Mouse (Mus musculus) bone marrow, adult 2 months (tissue): ENCODE data around the gene Map4k5. TPM values are rescaled to one million over a fixed set of nuclear protein-coding genes. Genes with fewer than 3 reads are reported as not detected.
A peak's percentile ranks its signal among the peaks of the same experiment; 100 is the strongest.

Experiments used
- H3K27ac ChIP-seq: fragments of 200-500 bp; 2 replicates; pipeline ENCODE4 v1.5.1; 2012; ENCODE audit warnings: low read depth, mild to moderate bottlenecking, control low read depth, inconsistent platforms, low read length; ENCODE audit not compliant: control insufficient read depth, poor library complexity, insufficient read depth
- H3K4me1 ChIP-seq: fragments of 200-500 bp; 2 replicates; pipeline ENCODE4 v1.6.1; 2011; ENCODE audit warnings: low read length; ENCODE audit not compliant: control insufficient read depth, insufficient read depth
- H3K4me3 ChIP-seq: fragments of 200-500 bp; replicated peaks from 2 replicates; pipeline ENCODE3; 2011; ENCODE audit warnings: mild to moderate bottlenecking, low read depth, low read length, control low read depth; ENCODE audit not compliant: control insufficient read depth
- CTCF ChIP-seq: fragments of 200-500 bp; IDR thresholded peaks from 2 replicates; pipeline ENCODE4 v1.5.1; 2011; ENCODE audit warnings: low read length, control low read depth; ENCODE audit not compliant: control insufficient read depth, insufficient read depth
- POLR2A ChIP-seq: fragments of 200-500 bp; IDR thresholded peaks from 2 replicates; pipeline ENCODE4 v1.6.1; 2011; ENCODE audit warnings: low read depth, mild to moderate bottlenecking, control low read depth, low read length, borderline replicate concordance; ENCODE audit not compliant: control insufficient read depth
- WGBS: fragments of 180-500 bp; shearing (Covaris S2); methylation state at CpG from one replicate; pipeline ENCODE4 v1.1.7; 2018; 5-methylcytosine and 5-hydroxymethylcytosine counted together
- polyA plus RNA-seq: library from polyadenylated mRNA; stranded (reverse); fragments of >200 nt; gene quantifications from 2 replicates; pipeline ENCODE4 v1.2.4, GENCODE M21; 2011; ENCODE audit warnings: low replicate concordance; ENCODE audit not compliant: missing spikeins, insufficient read depth, insufficient read length

Gene Map4k5
- 21.5 and 25.7 TPM in 2 replicates for polyA plus RNA-seq

- H3K4me1 ChIP-seq: peaks cover 2% of the 10 kb centered on the region; the same call in 1 of the 2 replicates
- H3K4me3 ChIP-seq: peak within 1 kb of the TSS; percentile 88
- WGBS: under 1% methylated on average over 114 of the region's 118 CpGs
- peak; percentile 71; the same call in 1 of the 2 replicates for TF ChIP-seq POLR2A
- peak; percentile 69; the same call in 1 of the 2 replicates for TF ChIP-seq CTCF
- H3K27ac ChIP-seq: peak within 1 kb of the TSS; percentile 90
Observed at GRCm38 (mm10) chr12:69892371-69893251, at the start of gene Map4k5, which contains the start of gene Atl1. Gene Map4k5, minus strand, starts transcription at chr12:69893200. Gene Atl1, plus strand, starts transcription at chr12:69892614.

- WGBS: 73% methylated on average over 1 of the region's 1 CpGs
- Histone ChIP-seq H3K27ac (no peak overlapping the region), H3K4me3 (no peak overlapping the region), H3K4me1 (no peaks in the 10 kb centered on the region)
- no peak for TF ChIP-seq CTCF
- TF ChIP-seq POLR2A: no peak
Observed at GRCm38 (mm10) chr12:69941655-69942329, 48.8 kb upstream of the Map4k5 start.

- no peak overlapping the region for H3K4me3 ChIP-seq
- 77% methylated on average over 2 of the region's 2 CpGs for WGBS
- H3K27ac ChIP-seq: no peak overlapping the region
- no peaks in the 10 kb centered on the region for H3K4me1 ChIP-seq
- TF ChIP-seq POLR2A (no peak), CTCF (no peak)
Observed at GRCm38 (mm10) chr12:69939291-69939690, 46.3 kb upstream of the Map4k5 start.

DNA sequence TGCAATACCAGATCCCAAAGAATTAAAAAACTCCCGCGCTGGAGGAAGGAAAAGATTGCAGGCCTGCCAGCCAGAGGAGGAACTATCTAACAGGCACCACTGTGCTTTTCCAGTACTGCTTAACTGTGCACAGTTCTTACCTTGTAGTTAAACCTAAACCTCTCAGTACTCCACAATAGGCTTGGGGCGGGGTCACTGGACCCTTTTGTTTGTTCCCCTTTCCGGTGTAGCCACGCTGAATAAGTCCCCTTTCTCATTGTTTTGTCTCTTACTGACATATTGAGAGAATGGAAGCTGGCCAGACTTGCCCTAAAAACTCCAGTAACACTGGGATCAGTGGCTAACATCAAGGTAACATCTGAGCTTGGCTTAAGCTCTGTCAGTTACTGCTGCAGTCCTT, 44.7 kb upstream of the Map4k5 start:
- no peak overlapping the region for H3K27ac ChIP-seq
- TF ChIP-seq CTCF: no peak
- TF ChIP-seq POLR2A: no peak
- H3K4me3 ChIP-seq: no peak overlapping the region
- 60% methylated on average over 5 of the region's 5 CpGs for WGBS
- H3K4me1 ChIP-seq: no peaks in the 10 kb centered on the region

DNA sequence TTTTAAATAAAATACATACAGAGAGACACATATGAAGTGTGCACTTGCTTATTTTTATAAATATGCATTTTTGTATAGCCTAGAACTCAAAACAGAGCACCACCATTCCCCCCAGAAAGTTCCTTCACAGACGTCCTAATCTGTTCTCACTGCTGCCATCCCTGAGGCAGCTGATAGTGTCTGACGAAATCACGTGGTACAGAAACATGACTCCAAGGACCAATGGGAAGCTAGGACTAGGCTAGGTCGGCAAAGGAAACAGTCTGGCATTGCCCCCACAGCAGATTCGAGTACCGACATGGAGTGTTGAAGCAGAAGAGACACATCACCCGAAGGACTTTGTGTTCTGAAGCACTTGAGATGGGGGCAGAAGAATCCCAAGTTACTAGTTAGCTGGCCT, 33.7 kb upstream of the Map4k5 start:
- Histone ChIP-seq H3K4me1 (no peaks in the 10 kb centered on the region), H3K27ac (no peak overlapping the region), H3K4me3 (no peak overlapping the region)
- WGBS: 49% methylated on average over 7 of the region's 7 CpGs
- TF ChIP-seq CTCF (no peak), POLR2A (no peak)

- WGBS: 9% methylated on average over 5 of the region's 5 CpGs
- Histone ChIP-seq H3K4me3 (no peak overlapping the region), H3K4me1 (no peaks in the 10 kb centered on the region), H3K27ac (no peak overlapping the region)
- no peak for TF ChIP-seq CTCF
- no peak for TF ChIP-seq POLR2A
Observed at GRCm38 (mm10) chr12:69924012-69924411, 31.0 kb upstream of the Map4k5 start.

DNA sequence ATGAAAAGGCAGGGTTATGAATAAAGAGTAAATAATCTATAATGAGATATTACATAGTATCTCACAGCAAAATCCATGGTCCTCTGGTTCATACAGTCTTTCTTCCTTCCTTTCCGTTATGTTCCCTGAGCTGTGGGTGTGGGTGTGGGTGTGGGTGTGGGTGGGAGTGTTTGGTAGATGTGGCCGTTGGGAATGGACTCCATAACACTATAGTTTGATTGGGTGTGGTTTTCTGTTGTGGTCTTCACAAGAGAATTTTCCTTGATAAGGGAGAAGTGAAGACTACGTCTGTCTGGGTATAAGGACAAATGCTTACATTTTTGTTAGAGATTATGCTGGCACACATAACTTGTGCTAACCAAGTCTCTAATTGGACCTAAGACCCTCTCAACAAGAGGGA, 30.6 kb upstream of the Map4k5 start:
- H3K4me3 ChIP-seq: no peak overlapping the region
- WGBS: 46% methylated on average over 3 of the region's 3 CpGs
- no peaks in the 10 kb centered on the region for H3K4me1 ChIP-seq
- no peak overlapping the region for H3K27ac ChIP-seq
- TF ChIP-seq POLR2A (no peak), CTCF (no peak)

GRCm38 (mm10) chr12:69923128-69923527, 30.1 kb upstream of the Map4k5 start:
- Histone ChIP-seq H3K4me3 (no peak overlapping the region), H3K4me1 (no peaks in the 10 kb centered on the region), H3K27ac (no peak overlapping the region)
- TF ChIP-seq CTCF (no peak), POLR2A (no peak)
- WGBS: 72% methylated on average over 3 of the region's 3 CpGs
